Mouse (Mus musculus): ENCODE measurements around the gene Htr6. TPM values are rescaled to one million over a fixed set of nuclear protein-coding genes. Genes with fewer than 3 reads are reported as not detected.

Gene Htr6
- polyA plus RNA-seq, 1 experiment from 2014 or later = 0.83 TPM

DNA sequence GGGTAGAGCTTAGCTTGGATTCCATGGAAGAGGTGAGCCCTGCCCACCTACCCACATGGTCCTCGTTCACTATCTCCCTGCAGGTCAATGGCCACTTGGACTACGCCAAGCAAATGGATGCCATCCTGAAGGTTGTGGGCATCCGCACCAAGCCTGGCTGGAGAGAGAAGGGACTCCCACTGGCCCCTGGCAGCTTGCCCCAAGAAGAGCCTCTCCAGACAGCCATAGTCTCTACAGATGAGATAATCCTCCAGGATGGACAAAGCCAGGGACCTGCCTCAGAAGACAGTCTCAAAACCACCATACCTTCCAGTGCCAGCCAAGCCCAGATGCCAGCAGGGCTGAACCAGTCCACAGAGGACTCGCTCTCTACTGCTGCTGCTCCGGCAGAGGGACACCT, 17.3 kb downstream of the Htr6 start:
- peaks cover 5% of the 10 kb centered on the region; the same call in 1 of the 2 replicates for H3K27me3 ChIP-seq
- no peak overlapping the region for H3K27ac ChIP-seq (replicated peaks)
- peaks cover 25% of the 10 kb centered on the region for H3K4me1 ChIP-seq (replicated peaks)
- ATAC-seq (ENCODE audit: low FRiP score, low read depth) = no peak
- no peak overlapping the region for H3K4me2 ChIP-seq
- 80% methylated on average over 5 of the region's 5 CpGs for WGBS
- no peak overlapping the region for H3K4me3 ChIP-seq
- H3K36me3 ChIP-seq = no peaks in the 10 kb centered on the region
- H3K9me3 ChIP-seq = no peaks in the 10 kb centered on the region
- H3K9ac ChIP-seq = no peak overlapping the region

GRCm38 (mm10) chr4:139057291-139057690, 18.1 kb downstream of the Htr6 start:
- H3K4me1 ChIP-seq (replicated peaks) = peaks cover 32% of the 10 kb centered on the region
- H3K4me3 ChIP-seq = no peak overlapping the region
- no peak overlapping the region for H3K27ac ChIP-seq (replicated peaks)
- H3K36me3 ChIP-seq = no peaks in the 10 kb centered on the region
- ATAC-seq (ENCODE audit: low FRiP score, low read depth) = no peak
- no peak overlapping the region for H3K9ac ChIP-seq
- peaks cover 5% of the 10 kb centered on the region; the same call in 1 of the 2 replicates for H3K27me3 ChIP-seq
- H3K9me3 ChIP-seq = no peaks in the 10 kb centered on the region
- H3K4me2 ChIP-seq = no peak overlapping the region
- 59% methylated on average over 5 of the region's 5 CpGs for WGBS

DNA sequence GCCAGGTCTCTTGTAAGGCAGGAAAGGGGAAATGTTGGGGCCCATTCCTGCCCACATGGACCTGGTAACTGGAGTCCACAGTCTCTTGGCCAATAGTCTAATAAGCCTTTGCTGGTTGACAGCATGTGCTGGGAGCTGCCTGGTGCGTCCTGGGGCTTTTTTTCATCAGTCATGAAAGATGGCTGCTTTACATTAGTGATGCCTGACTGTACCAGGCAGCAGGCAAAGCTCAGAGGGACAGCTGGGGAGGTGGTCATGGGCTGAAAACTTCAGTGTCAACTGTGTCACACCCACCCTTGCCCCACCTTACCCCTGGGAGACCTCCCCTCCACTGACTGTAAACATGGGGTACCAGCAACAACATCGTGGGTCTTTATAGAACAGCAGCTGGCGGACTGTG, 19.6 kb downstream of the Htr6 start:
- H3K4me1 ChIP-seq (replicated peaks) = peaks cover 32% of the 10 kb centered on the region
- H3K4me3 ChIP-seq = no peak overlapping the region
- no peak overlapping the region for H3K9ac ChIP-seq
- H3K36me3 ChIP-seq = no peaks in the 10 kb centered on the region
- 58% methylated on average over 3 of the region's 3 CpGs for WGBS
- no peaks in the 10 kb centered on the region for H3K9me3 ChIP-seq
- peak; percentile 2; the same call in 1 of the 2 replicates for ATAC-seq (ENCODE audit: low FRiP score, low read depth)
- peaks cover 8% of the 10 kb centered on the region; the same call in 1 of the 2 replicates for H3K27me3 ChIP-seq
- peak overlapping the region; percentile 67 for H3K27ac ChIP-seq (replicated peaks)
- no peak overlapping the region for H3K4me2 ChIP-seq

DNA sequence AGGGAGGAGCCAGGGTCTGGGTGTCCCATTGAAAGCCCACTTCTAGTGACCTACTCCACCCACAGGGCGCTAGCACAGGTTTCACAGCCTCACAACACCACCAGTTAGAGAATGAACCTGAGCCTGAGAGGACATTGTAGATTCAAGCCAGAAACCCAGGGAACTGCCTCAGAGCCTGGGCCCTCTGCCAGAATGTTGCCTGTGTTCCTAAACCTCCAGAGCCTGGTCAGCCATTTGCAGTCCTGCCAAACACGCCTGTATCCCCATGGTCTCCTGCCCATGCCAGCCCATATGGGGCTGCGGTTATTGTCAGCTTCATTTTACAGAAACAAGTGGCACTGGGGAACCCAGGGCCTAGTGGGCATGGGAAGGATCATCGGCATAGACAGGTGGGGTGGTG, 20.0 kb downstream of the Htr6 start:
- Histone ChIP-seq H3K27ac (replicated peaks) (peak overlapping the region; percentile 67), H3K4me1 (replicated peaks) (peaks cover 32% of the 10 kb centered on the region), H3K36me3 (no peaks in the 10 kb centered on the region), H3K9ac (no peak overlapping the region), H3K9me3 (no peaks in the 10 kb centered on the region), H3K4me2 (no peak overlapping the region), H3K4me3 (no peak overlapping the region), H3K27me3 (peaks cover 9% of the 10 kb centered on the region; the same call in 1 of the 2 replicates)
- ATAC-seq (ENCODE audit: low FRiP score, low read depth) = peak; percentile 27; the same call in 1 of the 2 replicates
- 67% methylated on average over 4 of the region's 4 CpGs for WGBS

- Histone ChIP-seq H3K27ac (replicated peaks) (peak overlapping the region; percentile 67), H3K27me3 (peaks cover 4% of the 10 kb centered on the region; the same call in 1 of the 2 replicates), H3K36me3 (no peaks in the 10 kb centered on the region), H3K4me2 (no peak overlapping the region), H3K4me1 (replicated peaks) (peaks cover 32% of the 10 kb centered on the region), H3K4me3 (no peak overlapping the region), H3K9me3 (no peaks in the 10 kb centered on the region), H3K9ac (no peak overlapping the region)
- peak; percentile 69 for ATAC-seq (ENCODE audit: low FRiP score, low read depth)
- 39% methylated on average over 9 of the region's 9 CpGs for WGBS
Observed at GRCm38 (mm10) chr4:139054300-139054923, 21.0 kb downstream of the Htr6 start.

DNA sequence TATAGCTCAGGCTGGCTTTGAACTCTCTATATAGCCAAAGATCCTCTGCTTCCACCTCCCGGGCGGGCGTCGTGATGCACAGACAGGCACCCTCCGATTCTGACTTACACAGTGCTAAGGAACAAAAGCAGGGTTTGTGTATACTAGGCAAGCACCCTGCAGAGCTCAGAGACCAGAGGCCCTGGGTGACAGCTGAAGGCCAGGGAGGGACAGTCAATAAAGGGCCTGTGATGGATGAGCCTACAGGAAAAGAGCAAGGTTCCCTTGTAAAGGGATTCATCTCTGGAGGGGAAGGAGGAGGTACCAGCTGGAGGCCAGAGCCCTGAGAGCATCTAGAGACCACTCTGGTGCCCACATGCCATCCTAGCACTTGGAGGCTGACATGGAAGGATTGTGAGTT, 22.0 kb downstream of the Htr6 start:
- H3K36me3 ChIP-seq = no peaks in the 10 kb centered on the region
- H3K9ac ChIP-seq = no peak overlapping the region
- no peak overlapping the region for H3K4me2 ChIP-seq
- ATAC-seq (ENCODE audit: low FRiP score, low read depth) = no peak
- H3K4me3 ChIP-seq = no peak overlapping the region
- no peaks in the 10 kb centered on the region for H3K9me3 ChIP-seq
- H3K27ac ChIP-seq (replicated peaks) = no peak overlapping the region
- WGBS = 36% methylated on average over 5 of the region's 5 CpGs
- H3K4me1 ChIP-seq (replicated peaks) = peaks cover 32% of the 10 kb centered on the region
- H3K27me3 ChIP-seq = peaks cover 4% of the 10 kb centered on the region; the same call in 1 of the 2 replicates

- Histone ChIP-seq H3K4me2 (no peak overlapping the region), H3K9ac (no peak overlapping the region), H3K4me3 (no peak overlapping the region), H3K27me3 (peaks cover 4% of the 10 kb centered on the region; the same call in 1 of the 2 replicates), H3K27ac (replicated peaks) (no peak overlapping the region), H3K4me1 (replicated peaks) (peaks cover 32% of the 10 kb centered on the region), H3K36me3 (no peaks in the 10 kb centered on the region), H3K9me3 (no peaks in the 10 kb centered on the region)
- 60% methylated on average over 7 of the region's 7 CpGs for WGBS
- ATAC-seq (ENCODE audit: low FRiP score, low read depth) = no peak
Observed at GRCm38 (mm10) chr4:139052796-139053195, 22.6 kb downstream of the Htr6 start.

- no peak overlapping the region for H3K9ac ChIP-seq
- H3K9me3 ChIP-seq = no peaks in the 10 kb centered on the region
- H3K27me3 ChIP-seq = peaks cover 4% of the 10 kb centered on the region; the same call in 1 of the 2 replicates
- no peak for ATAC-seq (ENCODE audit: low FRiP score, low read depth)
- H3K4me1 ChIP-seq (replicated peaks) = peaks cover 15% of the 10 kb centered on the region
- no peak overlapping the region for H3K27ac ChIP-seq (replicated peaks)
- H3K4me3 ChIP-seq = no peak overlapping the region
- WGBS = 60% methylated on average over 6 of the region's 6 CpGs
- no peak overlapping the region for H3K4me2 ChIP-seq
- no peaks in the 10 kb centered on the region for H3K36me3 ChIP-seq
Observed at GRCm38 (mm10) chr4:139048518-139048917, 26.9 kb downstream of the Htr6 start.

DNA sequence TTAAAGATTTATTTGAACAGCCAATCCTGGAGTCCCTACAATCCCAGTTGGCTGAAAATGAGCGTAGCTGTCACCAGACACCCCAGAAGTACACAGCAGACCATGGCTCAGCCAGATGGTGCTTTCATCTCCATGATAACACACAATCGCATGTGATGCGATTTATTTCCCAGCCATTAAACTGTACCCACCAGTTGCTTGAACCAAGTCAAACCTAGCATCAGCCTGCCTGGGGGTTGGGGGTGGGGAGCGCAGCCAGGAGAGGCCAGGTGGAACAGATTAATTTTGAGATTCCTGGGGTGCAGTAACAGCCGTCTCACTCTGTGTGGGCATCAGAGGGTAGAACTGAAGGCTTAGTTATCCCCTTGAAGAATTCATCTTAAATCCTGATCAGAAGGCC, 29.0 kb downstream of the Htr6 start:
- 51% methylated on average over 5 of the region's 5 CpGs for WGBS
- no peaks in the 10 kb centered on the region for H3K36me3 ChIP-seq
- 0 out of 2 replicates have a peak, but pooled peaks have one; percentile 30 for ATAC-seq (ENCODE audit: low FRiP score, low read depth)

GRCm38 (mm10) chr4:139044566-139044965, 30.8 kb downstream of the Htr6 start:
- Histone ChIP-seq H3K9me3 (no peaks in the 10 kb centered on the region), H3K9ac (no peak overlapping the region), H3K27me3 (no peaks in the 10 kb centered on the region), H3K4me3 (no peak overlapping the region), H3K36me3 (no peaks in the 10 kb centered on the region), H3K4me1 (replicated peaks) (peaks cover 22% of the 10 kb centered on the region), H3K27ac (replicated peaks) (no peak overlapping the region), H3K4me2 (no peak overlapping the region)
- 93% methylated on average over 5 of the region's 5 CpGs for WGBS
- no peak for ATAC-seq (ENCODE audit: low FRiP score, low read depth)

More for the DNA sequence above, 29.0 kb downstream of the Htr6 start:
- 0 out of 2 replicates have a peak, but pooled peaks cover 8% of the 10 kb centered on the region for H3K4me1 ChIP-seq (replicated peaks)
- H3K27ac ChIP-seq (replicated peaks) = no peak overlapping the region
- no peak overlapping the region for H3K9ac ChIP-seq
- H3K9me3 ChIP-seq = no peaks in the 10 kb centered on the region
- H3K4me3 ChIP-seq = no peak overlapping the region
- peaks cover 4% of the 10 kb centered on the region; the same call in 1 of the 2 replicates for H3K27me3 ChIP-seq
- no peak overlapping the region for H3K4me2 ChIP-seq

- H3K9me3 ChIP-seq = no peaks in the 10 kb centered on the region
- H3K9ac ChIP-seq = no peak overlapping the region
- WGBS = 84% methylated on average over 2 of the region's 2 CpGs
Observed at GRCm38 (mm10) chr4:139043600-139043999, 31.8 kb downstream of the Htr6 start.

GRCm38 (mm10) chr4:139042611-139043010, 32.8 kb downstream of the Htr6 start:
- Histone ChIP-seq H3K4me3 (no peak overlapping the region), H3K27me3 (no peaks in the 10 kb centered on the region), H3K27ac (replicated peaks) (no peak overlapping the region), H3K4me2 (no peak overlapping the region), H3K36me3 (no peaks in the 10 kb centered on the region), H3K4me1 (replicated peaks) (peaks cover 41% of the 10 kb centered on the region), H3K9ac (no peak overlapping the region), H3K9me3 (no peaks in the 10 kb centered on the region)
- 77% methylated on average over 5 of the region's 5 CpGs for WGBS
- ATAC-seq (ENCODE audit: low FRiP score, low read depth) = no peak

More at GRCm38 (mm10) chr4:139043600-139043999, 31.8 kb downstream of the Htr6 start:
- H3K27ac ChIP-seq (replicated peaks) = no peak overlapping the region
- H3K36me3 ChIP-seq = no peaks in the 10 kb centered on the region
- H3K4me2 ChIP-seq = no peak overlapping the region
- H3K27me3 ChIP-seq = no peaks in the 10 kb centered on the region
- ATAC-seq (ENCODE audit: low FRiP score, low read depth) = no peak
- H3K4me1 ChIP-seq (replicated peaks) = peaks cover 31% of the 10 kb centered on the region
- H3K4me3 ChIP-seq = no peak overlapping the region

All from hindbrain, embryonic 15.5 days (tissue).